Mouse (Mus musculus): ENCODE measurements around the gene Lrit3.

The Lrit3 gene

DNA sequence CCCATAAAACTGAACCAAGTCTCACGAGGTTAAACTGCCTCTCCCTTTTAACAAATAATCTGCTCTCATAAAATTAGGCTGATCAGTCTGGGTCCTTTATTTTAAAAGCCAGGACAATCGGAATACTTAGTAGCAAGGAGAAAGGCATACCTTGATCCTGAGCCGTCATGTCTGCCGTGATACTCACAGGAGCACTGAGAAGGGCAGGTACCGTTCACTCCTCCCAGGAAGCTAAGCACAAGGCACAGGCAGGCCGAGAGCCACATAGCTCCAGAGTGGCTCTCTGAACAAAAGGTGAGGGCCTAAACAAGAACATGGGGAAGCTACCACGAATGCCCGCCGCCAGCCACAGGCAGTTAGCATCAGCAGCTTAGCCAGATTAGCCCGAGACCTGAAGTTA lies at the start of gene Lrit3:
TSS of gene Lrit3 (minus strand) at position 266 of the 400 bp plus-strand sequence.
- no peak for DNase-seq (ENCODE audit: low spot score)

DNA sequence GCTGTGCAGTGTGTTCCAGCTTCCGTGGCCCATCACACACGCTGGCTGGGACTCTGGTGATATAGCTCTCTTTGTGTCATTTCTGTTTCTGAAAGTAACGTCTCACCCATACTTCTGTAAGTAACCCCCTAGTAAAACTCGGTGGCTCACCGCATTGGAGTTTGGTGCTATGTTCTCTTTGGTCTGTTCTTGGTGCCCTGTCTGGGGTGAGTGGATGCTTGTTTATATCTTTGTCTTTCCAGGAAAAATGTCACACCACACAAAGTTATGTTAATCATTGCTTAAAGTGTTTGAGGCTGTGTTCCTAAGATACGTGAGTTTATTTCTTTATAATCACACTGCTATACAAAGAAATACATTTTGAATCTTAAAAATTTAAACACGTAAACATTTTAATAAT lies 43.0 kb upstream of the Lrit3 start:
- DNase-seq (ENCODE audit: low spot score) = no peak

DNA sequence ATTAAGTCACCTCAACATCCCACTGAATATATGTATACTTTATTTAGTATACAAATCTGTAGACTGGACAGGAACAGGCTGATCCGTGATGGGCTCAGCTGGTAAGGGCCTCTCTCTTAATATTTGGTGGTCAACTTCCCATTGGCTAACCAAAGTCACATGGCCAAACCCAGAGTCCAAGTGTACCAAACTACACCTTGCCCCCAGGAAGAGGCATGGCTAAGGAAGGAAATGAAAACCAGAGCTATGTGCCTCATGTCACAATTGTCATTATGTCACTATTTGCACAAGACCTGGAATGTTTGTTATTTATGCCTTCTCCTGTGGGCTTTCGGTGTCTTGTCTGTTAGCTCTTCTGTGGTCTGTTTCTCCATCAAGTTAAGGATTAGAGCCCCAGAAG lies 42.0 kb upstream of the Lrit3 start:
- DNase-seq (ENCODE audit: low spot score) = no peak

DNA sequence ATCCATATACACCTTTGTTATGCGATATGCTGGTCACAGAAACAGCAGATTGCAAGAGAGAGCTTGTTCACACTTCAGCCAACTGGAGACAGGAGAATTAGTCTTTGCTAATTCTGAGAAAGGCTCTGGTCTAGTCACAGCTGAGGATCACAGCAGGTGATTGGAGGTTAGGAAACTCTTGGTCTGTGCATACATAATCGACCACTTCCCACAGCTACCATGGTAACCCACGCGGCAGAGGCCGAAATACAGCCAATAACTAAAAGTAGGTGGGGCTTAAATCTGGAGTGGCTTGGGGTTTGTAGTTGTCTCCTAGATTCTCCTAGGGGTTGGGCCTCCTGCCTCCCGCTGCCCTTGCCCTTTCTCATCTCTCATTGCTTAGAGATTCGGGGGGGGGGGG lies 34.2 kb upstream of the Lrit3 start:
- no peak for DNase-seq (ENCODE audit: low spot score)

DNA sequence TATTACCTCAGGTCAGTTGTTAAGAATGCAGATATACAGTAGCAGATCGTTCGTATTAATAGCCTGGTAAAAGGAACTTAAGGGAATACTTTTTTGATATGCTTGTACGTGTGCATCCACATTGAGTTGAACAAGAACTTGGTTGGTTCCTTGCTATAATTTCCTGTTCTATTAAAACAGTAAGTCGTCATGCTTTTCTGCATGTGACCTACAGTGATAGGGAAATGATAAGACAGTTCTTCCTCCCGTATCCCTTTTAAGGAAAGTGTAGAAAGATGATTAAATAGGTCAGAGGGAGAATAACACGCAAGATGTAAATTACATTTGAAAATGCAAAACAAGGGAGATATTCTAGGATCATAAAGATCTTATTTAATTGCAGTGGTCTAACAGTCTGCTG lies 33.1 kb upstream of the Lrit3 start:
- DNase-seq (ENCODE audit: low spot score) = no peak

DNA sequence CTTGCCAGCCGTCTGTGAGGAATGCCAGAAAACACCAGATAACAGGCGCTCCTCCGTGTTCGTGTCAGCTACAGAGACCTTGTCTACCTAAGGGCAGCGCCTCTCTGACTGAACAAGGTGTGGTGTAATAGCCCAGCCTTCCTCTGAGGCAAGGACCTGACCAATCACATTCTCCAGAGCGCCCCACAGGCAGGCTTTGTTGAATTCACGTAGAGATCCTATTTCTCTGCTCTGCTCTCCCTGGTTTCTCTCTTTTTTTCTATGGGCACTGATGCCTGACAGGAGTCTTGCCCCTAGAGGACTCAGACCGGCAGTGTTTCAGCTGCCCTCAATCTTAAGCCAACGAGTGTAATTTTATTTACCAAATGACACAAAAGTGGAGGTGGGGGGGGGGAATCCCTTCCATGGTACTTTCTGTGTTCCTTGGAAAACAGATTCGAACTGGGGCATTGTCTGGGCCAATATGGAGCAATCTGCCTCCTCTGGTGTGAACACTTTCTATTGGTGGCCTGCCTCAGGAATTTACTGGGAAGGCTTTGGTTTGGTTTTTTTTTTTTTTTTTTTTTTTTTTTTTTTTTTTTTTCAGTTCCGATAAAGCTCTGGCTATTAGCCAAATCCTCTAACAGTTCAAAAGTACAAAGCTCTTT lies 32.3 kb upstream of the Lrit3 start:
- no peak for DNase-seq (ENCODE audit: low spot score)

DNA sequence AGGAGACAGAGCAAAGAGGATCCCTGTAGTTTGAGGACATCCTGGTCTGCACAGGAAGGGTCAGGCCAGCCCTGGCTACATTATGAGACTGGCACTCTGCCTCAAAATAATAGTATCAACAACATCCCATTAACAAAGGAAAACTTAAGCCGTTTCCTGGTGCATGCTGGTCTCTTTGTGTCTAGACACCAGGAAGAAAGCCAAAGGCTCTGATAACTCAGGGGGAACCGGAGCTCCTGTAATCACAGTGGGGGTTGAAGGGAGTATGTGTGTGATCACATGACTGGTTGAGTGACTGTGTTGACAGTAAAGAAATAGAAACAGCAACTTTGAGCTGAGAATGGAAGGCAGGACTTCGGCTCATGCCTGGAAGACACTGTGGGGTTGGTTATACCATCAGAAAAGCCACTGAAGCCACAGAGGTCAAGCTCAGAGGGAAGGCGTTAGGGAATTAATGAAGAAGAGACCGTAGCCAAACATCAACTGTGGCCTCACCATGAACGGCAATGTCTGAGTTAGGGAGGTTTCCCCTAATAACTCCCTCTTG lies 31.6 kb upstream of the Lrit3 start, which contains the start of gene Cfi:
TSS of gene Cfi (plus strand) at position 497 of the 547 bp plus-strand sequence.
- no peak for DNase-seq (ENCODE audit: low spot score)

DNA sequence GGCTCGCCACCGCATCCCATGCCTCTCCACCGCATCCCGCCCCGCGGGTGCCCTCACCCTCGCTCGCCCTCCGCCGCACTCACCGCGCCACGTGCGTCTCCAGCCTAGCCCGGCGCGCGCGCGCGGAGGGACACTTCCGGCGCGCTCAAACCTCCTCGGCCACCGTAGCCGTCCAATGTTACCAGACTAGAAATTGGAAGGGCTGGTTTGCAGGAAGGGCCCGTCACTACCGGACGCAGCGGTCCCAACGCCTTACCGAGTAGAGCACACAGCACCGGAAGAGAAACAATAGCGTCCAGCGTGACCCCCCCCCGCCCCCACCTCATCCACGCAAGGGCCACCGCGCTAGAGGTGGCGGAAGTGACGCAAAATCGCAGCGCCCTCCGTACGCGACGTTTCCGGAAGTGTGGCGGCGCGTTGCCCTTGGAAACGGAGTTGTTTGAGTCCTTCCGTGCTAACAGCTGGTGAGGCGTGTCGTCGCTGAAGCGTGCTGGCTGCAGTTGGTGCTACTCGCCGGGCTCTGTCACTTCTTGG lies 27.3 kb upstream of the Lrit3 start, which contains the start of gene Gar1:
TSS of gene Gar1 (minus strand) at position 362 of the 534 bp plus-strand sequence.
- peak; percentile 95 for DNase-seq (ENCODE audit: low spot score)

DNA sequence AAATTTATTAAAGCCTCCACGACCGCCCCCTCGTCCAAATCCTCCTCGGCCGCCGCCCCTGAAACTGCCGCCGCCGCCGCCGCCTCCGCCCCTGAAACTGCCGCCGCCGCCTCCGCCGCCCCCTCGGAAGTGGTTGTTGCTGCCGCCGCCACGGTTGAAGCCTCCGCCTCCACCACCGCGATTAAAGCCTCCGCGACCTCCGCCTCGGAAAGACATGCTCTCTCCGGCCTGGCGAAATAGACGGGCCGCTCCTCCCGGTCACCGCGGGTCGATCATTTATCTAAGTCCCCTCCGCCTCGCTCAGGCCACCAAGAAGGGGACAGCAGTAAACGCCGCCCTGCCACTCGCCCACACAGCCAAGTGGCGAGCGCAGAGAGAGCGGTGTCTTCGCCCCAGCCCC lies 26.8 kb upstream of the Lrit3 start:
- peak; percentile 72 for DNase-seq (ENCODE audit: low spot score)

DNA sequence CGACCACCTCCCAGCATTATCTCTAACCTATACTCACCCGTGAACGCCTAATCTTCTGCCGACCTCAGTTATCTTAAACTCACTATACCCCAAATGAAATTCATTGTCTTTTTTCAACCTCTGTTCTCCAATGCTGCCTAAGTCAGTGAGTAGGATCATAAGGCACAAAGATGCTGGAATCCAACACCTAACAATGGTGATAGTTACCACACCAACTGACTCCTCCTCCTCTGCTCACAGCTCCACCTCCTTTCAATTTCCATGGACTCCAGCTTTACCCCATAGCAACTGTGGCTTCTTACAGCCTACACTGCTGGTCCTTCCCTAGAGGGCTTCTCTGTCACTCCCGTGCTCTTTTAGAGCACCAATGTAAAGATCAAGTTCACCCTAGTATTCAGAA lies 23.9 kb upstream of the Lrit3 start:
- DNase-seq (ENCODE audit: low spot score) = no peak

DNA sequence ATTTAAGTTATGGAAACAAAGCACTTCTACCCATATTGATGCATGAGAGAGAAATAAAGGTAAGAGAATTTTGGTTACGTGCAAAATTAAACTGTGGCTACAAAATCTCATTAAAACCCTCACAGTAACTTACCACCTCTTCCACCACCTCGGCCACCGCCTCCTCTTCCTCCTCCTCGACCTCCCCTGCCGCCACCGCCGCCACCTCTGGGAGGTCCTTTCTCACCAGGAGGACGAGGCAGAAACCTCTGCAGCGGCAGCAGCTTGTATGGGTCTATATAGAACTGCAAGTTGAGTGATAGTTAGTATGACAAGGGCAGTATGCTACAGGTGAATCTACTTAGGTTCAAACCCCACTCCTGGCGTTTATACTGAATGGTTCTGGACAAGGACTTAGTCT lies 22.9 kb upstream of the Lrit3 start:
- DNase-seq (ENCODE audit: low spot score) = no peak

DNA sequence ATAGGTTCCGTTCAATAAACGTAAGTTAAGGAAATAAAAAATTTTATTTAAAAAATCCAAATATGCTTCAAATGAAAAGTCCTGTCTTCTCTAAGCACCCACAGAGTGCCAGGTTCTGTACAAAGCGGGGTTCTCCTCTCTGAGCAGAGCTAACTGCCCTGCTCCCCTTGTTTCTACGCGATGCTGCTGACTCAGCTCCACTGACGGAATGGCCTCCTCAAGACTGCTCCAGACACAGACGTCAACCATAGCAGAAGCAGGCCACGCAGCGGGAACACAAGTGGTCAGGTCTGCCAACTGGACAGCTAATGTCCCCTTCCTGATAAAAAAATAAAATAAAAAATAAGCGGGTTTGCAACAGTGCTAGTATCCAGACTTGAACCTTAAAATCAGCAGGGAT lies 21.1 kb upstream of the Lrit3 start:
- DNase-seq (ENCODE audit: low spot score) = no peak

DNA sequence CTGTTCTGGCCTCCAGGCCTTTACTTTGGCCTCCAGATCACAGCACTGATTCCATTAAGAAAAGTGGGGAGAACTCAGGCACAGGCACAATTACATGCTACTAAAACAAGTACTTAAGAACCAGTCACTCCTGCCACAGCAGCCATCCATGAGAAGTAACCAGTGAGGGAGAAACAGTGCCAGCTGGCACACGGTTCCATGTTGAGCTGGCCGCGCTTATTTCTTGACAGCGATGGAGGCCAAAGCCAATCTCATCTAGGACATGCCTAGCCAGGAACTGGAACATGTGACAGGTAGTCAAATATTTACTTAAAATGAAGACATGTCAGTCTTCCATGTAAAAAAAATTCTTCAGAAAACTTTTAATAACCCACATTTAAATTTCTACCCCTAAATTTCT lies 20.3 kb upstream of the Lrit3 start:
- DNase-seq (ENCODE audit: low spot score) = no peak

DNA sequence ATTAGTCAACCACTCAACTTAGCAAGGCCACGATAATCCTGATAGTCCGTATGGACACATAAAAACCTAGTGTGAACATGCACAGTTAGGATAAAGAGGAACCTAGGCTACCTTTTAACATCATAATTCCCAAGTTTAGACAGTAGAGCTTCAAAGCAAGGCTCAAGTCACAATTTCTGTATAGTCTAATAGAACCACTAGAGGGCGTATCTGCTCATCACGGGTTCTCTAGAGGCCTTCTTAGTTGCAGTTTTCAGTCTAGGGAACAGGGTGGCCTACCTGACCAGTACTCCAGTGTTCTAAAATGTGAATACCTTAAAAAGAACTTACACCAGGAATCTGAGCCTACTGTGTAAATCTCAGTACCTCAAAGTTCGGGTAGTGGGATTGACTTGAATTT lies 19.5 kb upstream of the Lrit3 start:
- DNase-seq (ENCODE audit: low spot score) = no peak

DNA sequence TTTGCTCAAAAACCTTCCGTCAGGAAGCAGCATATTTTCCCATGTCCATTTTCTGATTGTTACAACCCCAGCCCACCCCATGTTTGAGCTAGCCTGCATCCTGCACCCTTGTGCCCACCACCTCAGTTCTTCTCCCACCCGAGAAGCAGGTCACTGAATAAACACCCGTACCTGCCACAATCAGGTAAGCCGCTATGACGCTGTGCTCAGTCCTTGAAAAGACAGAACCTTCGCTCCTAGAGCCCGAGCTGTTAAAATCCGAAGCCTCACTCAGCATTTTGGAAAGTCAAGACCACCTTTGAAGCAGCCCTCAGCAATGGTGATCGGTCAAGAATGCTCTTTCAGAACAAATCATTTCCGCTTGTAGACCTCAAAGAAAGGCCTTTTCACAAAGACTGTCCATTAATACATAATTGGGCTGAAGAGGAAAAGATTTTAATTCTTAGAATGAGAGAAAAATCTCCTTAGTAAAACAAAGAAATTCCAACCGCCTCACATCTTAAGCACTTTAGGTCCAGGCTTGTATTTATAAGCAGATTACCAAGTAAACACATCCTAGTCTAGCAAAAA lies 18.5 kb upstream of the Lrit3 start, which contains the start of gene Rrh:
TSS of gene Rrh (minus strand) at position 382 of the 570 bp plus-strand sequence.
- DNase-seq (ENCODE audit: low spot score) = no peak

DNA sequence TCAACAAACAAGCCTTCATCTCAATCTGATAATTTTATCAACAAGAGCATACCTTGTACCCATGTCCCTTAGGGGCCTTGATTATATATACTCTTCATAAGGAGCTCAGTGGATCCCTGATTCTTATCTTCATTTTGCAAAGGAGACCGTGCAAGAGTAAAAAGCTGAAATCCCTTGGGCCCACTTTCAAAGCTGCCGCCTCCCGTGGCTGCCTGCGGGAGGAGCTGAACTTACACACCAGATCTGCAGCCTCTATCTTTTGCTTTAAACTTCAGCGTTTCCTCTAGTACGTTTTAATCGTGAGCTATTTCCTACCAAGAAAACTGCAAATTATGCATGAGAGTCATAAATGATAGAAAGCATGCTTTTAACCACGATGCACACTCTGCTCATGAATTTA lies 17.9 kb upstream of the Lrit3 start:
- no peak for DNase-seq (ENCODE audit: low spot score)

DNA sequence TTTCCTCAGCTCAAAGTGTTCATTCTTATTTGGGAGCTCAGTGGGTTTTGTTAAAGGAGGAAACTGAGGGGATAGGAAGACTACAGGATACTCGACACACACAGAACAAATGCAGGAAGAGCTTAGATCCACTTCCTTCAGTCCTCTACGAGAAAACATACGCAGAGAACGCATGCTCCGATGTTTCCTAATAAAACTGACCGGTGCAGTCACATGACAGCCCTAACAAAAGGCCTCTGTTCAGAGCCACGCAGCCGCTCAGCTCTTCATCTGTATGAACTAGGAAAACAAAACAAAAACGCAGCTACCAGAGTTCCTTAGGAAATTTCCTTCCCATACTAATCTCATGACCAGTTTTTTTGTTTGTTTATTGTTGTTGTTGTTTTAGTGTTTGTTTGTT lies 17.0 kb upstream of the Lrit3 start:
- no peak for DNase-seq (ENCODE audit: low spot score)

DNA sequence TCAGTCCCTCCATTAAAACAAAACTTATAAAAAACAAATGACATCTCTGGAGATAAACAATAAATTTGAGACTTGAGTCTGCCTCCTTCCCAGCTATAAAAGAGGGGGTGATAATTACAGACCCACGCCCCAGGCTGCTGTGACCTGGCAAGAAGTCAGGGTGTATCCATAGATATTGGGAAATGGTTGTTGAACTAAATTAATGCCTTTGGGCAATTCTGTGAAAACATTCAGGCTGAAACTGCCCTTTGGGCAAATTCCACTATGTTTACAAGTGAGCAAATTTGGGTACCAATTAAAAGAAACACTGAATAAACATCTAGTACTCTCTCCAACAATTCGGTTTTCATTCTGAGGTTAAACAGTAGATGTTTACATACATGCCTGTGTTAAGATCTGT lies 4.8 kb downstream of the Lrit3 start:
- DNase-seq (ENCODE audit: low spot score) = no peak

DNA sequence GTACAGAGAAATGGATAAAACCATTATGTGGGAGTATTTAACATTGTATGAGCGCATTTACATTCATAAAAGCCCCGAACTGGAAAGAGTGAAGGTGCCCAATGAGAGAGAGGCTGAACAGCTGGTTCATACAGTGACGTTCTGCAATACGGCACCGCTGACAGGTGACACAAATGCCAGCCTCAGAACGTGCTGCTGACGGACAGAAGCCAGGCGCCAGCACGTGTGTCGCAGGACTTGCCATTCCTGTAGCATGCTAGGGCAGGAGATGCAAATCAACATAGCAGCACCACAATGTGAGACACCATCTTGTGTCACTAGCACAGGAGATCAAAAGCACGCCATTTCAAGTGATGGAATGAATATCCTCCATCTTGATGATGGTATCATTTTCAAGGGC lies 5.3 kb downstream of the Lrit3 start:
- no peak for DNase-seq (ENCODE audit: low spot score)

DNA sequence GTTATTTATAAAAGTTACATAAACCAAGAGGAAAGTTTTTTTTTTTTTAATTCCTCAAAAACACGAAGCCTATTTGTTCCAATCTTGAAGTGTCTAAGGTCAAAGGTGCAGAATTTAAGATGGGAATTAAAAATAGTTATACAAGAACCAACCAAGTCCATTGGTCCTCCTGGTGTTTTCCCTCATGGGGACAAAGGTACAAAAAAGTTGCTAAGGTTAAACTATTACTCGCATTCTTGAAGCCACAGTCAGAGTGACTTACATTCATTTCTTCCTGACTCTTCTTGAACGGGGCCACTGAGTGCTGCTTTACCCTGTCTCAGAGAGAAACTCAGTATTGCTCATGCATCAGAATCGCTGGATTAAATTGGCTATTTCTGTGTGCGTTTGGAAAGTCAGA lies 6.5 kb downstream of the Lrit3 start:
- no peak for DNase-seq (ENCODE audit: low spot score)

DNA sequence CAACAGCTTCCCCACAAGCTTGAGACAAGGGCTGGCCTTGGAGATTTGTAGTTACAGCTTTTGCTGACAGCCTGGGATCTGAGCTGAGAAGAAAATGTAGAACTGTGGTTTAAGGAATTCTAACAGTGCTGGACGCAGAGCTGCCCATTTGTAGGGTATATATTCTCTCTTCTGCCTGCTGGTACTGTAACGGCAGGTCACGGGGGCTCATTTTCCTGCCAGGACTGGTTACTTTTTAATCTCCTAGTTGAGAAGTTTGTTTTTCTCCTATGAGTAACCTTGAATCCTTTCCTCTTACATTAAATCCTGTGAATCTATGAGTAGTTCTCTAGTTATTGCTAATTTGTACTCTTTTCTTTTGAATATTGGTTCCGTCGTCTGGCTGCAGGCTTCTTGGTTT lies 10.0 kb downstream of the Lrit3 start:
- no peak for DNase-seq (ENCODE audit: low spot score)

DNA sequence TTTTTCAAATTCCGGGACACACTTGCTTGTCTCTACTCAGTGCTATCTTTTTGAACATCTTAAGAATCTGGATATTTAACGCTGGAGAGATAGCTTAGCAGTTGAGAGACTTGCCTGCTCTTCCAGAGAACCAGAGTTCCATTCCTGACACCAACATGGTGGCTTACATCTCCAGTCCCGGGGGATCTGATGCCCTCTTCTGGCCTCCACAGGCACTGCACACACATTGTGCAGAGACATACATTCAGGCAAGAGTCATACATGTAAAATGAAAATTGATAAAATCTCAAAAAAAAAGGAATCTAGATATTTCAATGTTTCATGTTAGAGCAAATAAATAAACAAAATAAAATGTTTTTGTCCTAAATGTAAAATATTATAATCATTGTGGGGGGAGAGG lies 21.1 kb downstream of the Lrit3 start:
- DNase-seq (ENCODE audit: low spot score) = no peak

DNA sequence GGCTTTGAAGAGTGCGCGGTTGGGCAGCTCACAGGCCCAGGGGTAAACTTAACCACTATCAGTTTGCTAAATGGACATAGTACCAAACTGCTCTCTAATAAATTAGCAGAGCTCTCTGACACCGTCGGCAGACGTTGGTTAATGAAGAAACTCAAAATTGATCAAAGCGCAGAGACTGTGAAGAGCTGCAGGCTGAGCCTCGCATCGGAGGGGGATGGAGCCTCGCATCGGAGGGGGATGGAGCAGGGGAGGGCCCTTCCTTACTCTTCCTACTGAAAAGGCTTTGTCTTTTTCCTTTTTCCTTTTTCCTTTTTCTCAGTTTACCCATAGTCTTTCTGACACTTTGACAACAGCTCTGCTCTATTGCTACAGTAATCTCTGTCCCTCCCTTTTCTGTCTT lies 22.4 kb downstream of the Lrit3 start:
- no peak for DNase-seq (ENCODE audit: low spot score)

DNA sequence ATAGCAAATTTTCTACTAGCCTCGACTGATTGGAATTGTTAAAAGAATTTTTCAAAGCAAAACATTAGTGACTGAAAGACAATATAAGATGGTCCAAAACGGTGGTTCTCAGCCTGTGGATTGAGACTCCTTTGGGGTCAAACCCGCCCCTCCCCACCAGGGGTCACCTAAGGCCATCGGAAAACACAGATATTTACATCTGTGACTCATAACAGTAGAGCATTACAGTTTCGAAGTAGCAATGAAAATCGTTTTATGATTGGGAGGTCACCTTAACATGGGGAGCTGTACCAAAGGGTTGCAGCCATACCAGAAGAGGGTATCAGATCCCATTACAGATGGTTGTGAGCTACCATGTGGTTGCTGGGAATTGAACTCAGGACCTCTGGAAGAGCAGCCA lies 32.6 kb downstream of the Lrit3 start:
- no peak for DNase-seq (ENCODE audit: low spot score)
